Mouse (Mus musculus): ENCODE data around the gene Eif3k. TPM values are rescaled to one million over a fixed set of nuclear protein-coding genes. Genes with fewer than 3 reads are reported as not detected.
A peak's percentile ranks its signal among the peaks of the same experiment; 100 is the strongest.

Eif3k gene
- polyA plus RNA-seq, 1 experiment = 411 TPM

DNA sequence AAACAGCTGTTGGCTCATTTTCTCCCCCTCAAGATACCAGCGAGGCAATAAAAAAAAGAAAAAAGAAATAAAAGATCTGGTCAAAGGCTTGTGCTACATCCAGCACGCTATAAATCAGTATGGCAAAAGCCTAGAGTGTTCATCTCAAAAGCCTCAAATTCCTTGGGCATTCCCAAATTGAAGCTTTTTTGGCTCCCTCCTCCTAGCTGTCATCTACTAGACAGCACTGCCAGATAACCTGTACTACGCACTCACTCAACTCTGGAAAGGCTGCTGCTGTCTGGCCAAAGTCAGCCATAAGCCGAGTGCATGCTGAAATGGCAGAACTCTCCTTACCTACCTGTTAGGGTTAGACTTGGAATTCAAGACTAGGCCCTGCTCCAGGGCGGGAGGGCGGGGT, 24.4 kb downstream of the Eif3k start:
- no peak for DNase-seq (ENCODE audit: low read depth)
- TF ChIP-seq POLR2A (IDR thresholded peaks at IDR 0.05; ENCODE audit: borderline replicate concordance, extremely low read depth, insufficient read depth, insufficient read length, poor library complexity, severe bottlenecking) = no peak
- TF ChIP-seq CTCF (IDR thresholded peaks at IDR 0.05; ENCODE audit: borderline replicate concordance, extremely low read depth, insufficient read depth, insufficient read length) = no peak

DNA sequence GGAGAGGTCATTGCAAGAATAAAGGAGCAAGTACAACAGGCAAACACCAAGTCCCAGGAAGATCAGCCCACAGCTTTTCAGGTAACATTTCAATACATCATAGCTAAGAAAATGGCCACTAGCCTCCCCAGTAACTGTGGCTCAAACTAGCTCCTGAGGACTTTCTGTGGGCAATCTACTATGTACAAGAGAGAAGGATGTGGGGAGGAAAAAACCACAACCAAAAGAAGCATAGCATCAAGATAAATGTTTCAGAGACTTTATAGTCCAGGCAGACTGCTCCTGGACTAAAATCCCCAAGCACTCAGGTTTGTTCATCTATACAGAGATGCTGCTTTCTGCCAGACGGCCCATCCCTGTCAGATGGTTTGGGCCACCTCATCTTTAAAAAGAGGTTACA, 25.4 kb downstream of the Eif3k start:
- DNase-seq (ENCODE audit: low read depth) = no peak
- TF ChIP-seq CTCF (IDR thresholded peaks at IDR 0.05; ENCODE audit: borderline replicate concordance, extremely low read depth, insufficient read depth, insufficient read length) (no peak), POLR2A (IDR thresholded peaks at IDR 0.05; ENCODE audit: borderline replicate concordance, extremely low read depth, insufficient read depth, insufficient read length, poor library complexity, severe bottlenecking) (no peak)

DNA sequence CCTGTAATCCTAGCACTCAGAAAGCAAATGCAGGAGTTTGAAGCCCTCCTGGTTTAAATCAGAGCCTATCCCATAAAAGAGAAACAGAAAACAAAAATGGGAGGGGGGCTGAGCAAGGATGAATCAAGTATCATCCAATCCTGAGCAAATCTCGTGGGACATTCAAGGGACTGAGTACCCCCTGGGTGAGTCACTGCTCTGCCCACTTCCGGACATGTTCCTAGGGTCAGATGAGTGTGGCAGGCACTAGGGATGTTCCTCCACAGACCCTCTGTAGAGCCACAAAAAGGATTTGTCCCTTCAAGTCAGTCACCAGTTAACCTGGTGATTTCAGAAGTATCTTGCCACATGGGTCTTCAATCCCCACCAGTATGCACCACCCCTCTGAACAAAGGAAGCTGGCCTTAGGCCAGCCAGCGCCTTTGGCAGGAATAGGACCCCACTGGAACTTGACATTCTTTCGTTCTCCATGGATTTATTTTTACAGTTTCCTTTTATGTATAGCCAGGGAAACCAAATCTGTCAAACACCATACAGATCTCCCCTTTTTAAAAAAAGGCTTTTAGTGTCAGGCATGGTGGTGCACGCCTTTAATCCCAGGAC, 26.3 kb downstream of the Eif3k start:
- DNase-seq (ENCODE audit: low read depth) = peak; percentile 75
- no peak for TF ChIP-seq CTCF (IDR thresholded peaks at IDR 0.05; ENCODE audit: borderline replicate concordance, extremely low read depth, insufficient read depth, insufficient read length)
- no peak for TF ChIP-seq POLR2A (IDR thresholded peaks at IDR 0.05; ENCODE audit: borderline replicate concordance, extremely low read depth, insufficient read depth, insufficient read length, poor library complexity, severe bottlenecking)

DNA sequence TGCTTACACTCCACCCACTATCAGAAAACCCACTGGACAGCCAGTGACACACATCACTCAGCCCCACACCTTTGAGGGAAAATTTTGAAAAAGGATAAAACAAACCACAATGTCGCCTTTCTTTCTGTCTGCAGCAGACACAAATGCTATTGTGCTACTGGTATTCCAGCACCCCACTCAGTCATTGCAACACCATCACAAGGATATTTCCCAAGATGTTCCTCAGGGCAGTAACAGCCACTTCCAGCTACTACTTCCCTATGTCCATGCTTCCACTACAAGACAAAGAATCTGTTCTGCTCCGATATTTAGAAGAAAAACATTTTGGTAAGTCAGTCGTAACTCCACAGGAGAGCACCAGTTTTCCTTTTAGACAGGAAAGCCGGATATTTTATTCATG, 26.9 kb downstream of the Eif3k start:
- no peak for DNase-seq (ENCODE audit: low read depth)
- no peak for TF ChIP-seq CTCF (IDR thresholded peaks at IDR 0.05; ENCODE audit: borderline replicate concordance, extremely low read depth, insufficient read depth, insufficient read length)

DNA sequence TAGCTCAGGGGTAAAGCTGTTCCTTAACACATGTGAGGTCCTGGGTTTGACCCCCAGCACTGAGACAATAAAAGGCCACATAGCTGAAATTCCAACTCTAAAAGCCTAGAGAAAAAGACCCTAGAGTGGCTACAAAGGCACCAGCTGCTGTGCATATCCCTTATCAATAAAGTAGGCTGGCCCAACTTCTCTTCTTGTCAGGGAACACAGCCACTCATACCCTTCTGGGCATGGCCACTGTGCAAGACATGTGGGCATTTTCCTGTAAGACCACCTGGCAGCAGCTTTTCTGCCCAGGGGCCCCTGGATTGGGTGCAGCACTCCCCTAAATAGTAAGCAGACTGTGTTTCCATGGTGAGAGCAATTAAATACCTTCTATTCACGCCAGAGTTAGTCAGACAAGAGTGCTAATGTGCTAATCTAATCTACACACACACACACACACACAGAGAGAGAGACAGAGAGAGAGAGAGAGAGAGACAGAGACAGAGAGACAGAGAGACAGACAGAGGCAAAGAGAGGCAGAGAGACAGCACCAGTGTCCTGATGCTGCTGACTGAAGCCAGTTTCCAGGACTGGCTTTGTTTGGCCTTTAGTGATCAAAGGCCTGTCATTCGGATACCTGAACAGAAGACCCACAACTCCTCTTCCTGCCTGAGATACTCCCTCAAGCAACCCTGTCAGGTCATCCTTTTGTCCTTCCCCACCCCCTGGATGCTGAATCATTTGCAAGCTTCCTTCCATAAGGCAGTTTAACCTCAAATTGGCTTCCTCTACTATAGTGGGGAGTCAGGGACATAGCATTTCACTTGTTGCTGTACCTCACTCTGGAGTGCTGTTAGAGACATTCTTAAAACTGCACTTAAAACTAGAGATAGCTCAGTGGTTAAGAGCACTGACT, 27.9 kb downstream of the Eif3k start:
- DNase-seq (ENCODE audit: low read depth) = peak; percentile 92
- TF ChIP-seq CTCF (IDR thresholded peaks at IDR 0.05; ENCODE audit: borderline replicate concordance, extremely low read depth, insufficient read depth, insufficient read length) (no peak), POLR2A (IDR thresholded peaks at IDR 0.05; ENCODE audit: borderline replicate concordance, extremely low read depth, insufficient read depth, insufficient read length, poor library complexity, severe bottlenecking) (no peak)

DNA sequence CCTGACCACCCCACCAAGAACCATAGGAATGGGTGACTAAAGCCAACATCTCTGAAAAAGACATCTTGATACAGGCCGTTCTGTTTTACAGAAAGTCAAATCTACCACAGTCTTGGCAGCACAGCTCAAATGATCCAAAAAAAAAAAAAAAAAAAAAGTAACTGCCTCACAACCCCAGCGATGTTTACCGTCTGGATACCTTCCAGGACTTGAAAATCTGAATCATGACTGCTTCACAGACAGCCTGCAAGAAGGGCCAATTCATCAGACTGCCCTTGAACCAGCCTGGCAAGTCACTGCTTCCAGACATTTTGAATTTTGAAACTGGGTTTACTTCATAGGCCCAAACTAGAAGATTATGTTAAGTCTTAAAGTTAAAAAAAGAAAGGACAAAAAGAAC, 28.9 kb downstream of the Eif3k start:
- no peak for TF ChIP-seq POLR2A (IDR thresholded peaks at IDR 0.05; ENCODE audit: borderline replicate concordance, extremely low read depth, insufficient read depth, insufficient read length, poor library complexity, severe bottlenecking)
- TF ChIP-seq CTCF (IDR thresholded peaks at IDR 0.05; ENCODE audit: borderline replicate concordance, extremely low read depth, insufficient read depth, insufficient read length) = no peak
- peak; percentile 80 for DNase-seq (ENCODE audit: low read depth)

DNA sequence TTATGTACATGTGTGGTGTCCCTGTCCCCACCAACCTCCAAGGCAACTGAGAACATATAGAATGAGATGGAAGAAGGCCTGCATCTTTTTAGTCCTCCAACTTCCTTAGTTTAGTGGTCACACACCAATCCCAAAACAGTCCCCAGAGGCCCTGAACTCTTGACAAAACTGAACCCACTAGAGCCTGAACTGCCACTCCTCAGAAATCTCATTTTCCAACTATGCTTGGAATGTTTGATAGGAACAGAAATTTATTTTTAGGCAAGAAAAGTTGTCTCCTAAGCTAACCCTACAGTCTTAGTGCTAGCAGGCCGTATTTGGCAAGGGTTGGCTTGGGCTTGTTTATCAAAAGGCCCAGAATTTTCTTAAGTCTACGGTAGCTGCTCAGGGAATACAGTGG, 29.9 kb downstream of the Eif3k start:
- no peak for DNase-seq (ENCODE audit: low read depth)
- TF ChIP-seq CTCF (IDR thresholded peaks at IDR 0.05; ENCODE audit: borderline replicate concordance, extremely low read depth, insufficient read depth, insufficient read length) = no peak
- no peak for TF ChIP-seq POLR2A (IDR thresholded peaks at IDR 0.05; ENCODE audit: borderline replicate concordance, extremely low read depth, insufficient read depth, insufficient read length, poor library complexity, severe bottlenecking)

DNA sequence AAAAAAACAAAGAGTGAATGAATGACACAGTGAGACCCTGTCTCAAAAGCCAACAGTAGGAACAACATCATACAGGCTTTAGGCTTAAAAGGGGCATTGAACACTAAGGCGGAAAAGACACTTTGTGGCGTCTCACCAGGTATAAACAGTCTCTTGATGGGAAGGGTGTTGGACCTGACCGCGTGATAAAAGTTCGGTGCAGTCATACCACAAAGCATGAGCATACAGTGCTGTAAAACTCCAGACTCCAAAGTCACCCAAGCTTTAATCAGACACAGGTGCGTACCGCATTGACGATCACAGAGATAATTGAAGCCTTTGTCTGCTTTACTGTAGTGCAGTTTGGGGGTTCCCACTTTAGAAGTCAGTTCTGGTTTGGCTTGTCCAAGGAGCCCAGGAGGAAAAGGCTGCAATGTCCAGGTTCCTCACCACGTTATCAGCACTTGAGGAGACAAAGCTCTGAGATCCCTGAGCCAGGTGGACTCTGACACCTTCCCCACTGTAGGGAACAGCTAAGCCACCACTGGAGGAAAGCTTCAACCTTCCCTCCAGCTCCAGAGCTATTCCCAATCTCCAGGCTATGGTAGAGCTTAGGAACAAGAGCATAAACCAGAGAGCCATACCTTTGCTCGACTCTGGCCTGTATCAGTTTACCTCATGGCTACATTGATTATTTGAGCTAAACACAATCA, 31.2 kb downstream of the Eif3k start:
- DNase-seq (ENCODE audit: low read depth) = no peak
- TF ChIP-seq CTCF (IDR thresholded peaks at IDR 0.05; ENCODE audit: borderline replicate concordance, extremely low read depth, insufficient read depth, insufficient read length) (no peak), POLR2A (IDR thresholded peaks at IDR 0.05; ENCODE audit: borderline replicate concordance, extremely low read depth, insufficient read depth, insufficient read length, poor library complexity, severe bottlenecking) (no peak)

DNA sequence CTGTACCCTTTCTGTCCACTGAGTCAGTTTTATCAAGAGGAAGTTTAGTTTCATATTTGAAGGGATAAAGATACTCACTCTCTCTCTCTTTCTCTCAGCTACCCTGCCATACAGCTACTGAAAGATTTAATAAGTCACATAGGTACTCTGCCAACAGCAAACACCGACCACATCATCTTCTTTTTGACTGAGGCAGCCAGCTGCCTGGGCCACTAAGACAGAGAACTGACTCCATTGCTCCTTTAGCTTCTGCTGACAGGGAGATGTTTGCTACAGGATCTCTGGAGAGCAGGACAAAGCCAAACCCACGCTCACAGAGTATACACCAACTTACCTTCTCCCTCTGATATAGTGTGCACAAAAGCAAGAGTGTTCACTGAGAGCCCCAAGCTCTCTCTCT, 32.4 kb downstream of the Eif3k start:
- no peak for TF ChIP-seq POLR2A (IDR thresholded peaks at IDR 0.05; ENCODE audit: borderline replicate concordance, extremely low read depth, insufficient read depth, insufficient read length, poor library complexity, severe bottlenecking)
- no peak for TF ChIP-seq CTCF (IDR thresholded peaks at IDR 0.05; ENCODE audit: borderline replicate concordance, extremely low read depth, insufficient read depth, insufficient read length)
- no peak for DNase-seq (ENCODE audit: low read depth)

DNA sequence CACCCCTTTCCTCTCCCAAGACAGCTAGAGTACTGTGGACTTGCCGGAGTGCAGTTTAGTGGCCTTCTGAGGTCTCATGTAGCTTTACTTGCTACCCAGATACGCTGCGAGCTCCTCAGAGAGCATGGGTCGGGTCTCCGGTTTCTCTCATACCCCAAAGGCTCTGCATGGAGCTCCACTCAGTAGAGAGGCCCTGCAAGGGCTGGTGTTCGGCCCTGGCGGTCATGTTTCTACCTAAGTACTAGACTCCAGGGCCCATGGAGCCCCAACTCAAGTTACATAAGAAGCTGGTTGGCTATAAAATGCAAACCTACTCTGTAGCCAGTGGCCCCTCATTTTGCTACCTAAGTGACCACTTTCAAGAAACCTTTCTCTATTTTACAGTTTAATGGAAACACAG, 32.9 kb downstream of the Eif3k start:
- no peak for DNase-seq (ENCODE audit: low read depth)
- TF ChIP-seq CTCF (IDR thresholded peaks at IDR 0.05; ENCODE audit: borderline replicate concordance, extremely low read depth, insufficient read depth, insufficient read length) (no peak), POLR2A (IDR thresholded peaks at IDR 0.05; ENCODE audit: borderline replicate concordance, extremely low read depth, insufficient read depth, insufficient read length, poor library complexity, severe bottlenecking) (no peak)

DNA sequence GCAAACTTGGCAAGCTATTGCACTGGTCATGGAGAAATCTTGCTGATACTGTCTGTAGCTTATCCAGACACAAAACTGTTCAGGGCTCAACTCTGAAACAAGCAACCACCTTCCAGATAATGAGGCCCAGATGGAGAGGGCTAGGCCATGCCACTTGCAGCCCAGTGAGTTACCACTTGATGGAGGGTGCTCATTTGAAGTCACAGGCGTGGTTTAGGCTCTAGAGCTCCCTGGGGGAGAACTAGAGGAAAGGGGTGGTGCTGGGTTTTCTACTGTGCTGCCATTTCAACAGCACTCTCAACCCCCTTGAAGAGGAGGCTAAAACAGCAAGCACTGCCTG, 35.4 kb downstream of the Eif3k start:
- no peak for DNase-seq (ENCODE audit: low read depth)
- no peak for TF ChIP-seq POLR2A (IDR thresholded peaks at IDR 0.05; ENCODE audit: borderline replicate concordance, extremely low read depth, insufficient read depth, insufficient read length, poor library complexity, severe bottlenecking)
- TF ChIP-seq CTCF (IDR thresholded peaks at IDR 0.05; ENCODE audit: borderline replicate concordance, extremely low read depth, insufficient read depth, insufficient read length) = no peak
